Mouse (Mus musculus) hindbrain, embryonic 11.5 days (tissue): Measurements from ENCODE around the gene Cntln. TPM values are rescaled to one million over a fixed set of nuclear protein-coding genes. Genes with fewer than 3 reads are reported as not detected.

Source experiments
- ATAC-seq: fragments of 200-750 bp; cut with Nextera tagmentation; 2 replicates; pipeline ENCODE4 v1.8.0; 2017; ENCODE audit warnings: mild to moderate bottlenecking, moderate TSS enrichment, moderate library complexity; ENCODE audit not compliant: low FRiP score
- DNase-seq: peaks from one replicate; pipeline ENCODE4 v3.0.0-alpha.2; 2015; ENCODE audit warnings: low spot score
- H3K27ac ChIP-seq: fragments of 300-500 bp; sonication (generic); 2 replicates; pipeline ENCODE4 v1.5.1; 2014; ENCODE audit warnings: mild to moderate bottlenecking, low read depth, low read length
- H3K27me3 ChIP-seq: fragments of 300-500 bp; sonication (generic); 2 replicates; pipeline ENCODE4 v1.6.1; 2014; ENCODE audit warnings: mild to moderate bottlenecking, low read length, moderate library complexity, mixed read lengths; ENCODE audit not compliant: control insufficient read depth, insufficient read depth
- H3K36me3 ChIP-seq: fragments of 300-500 bp; sonication (generic); 2 replicates; pipeline ENCODE4 v1.6.1; 2014; ENCODE audit warnings: mild to moderate bottlenecking, low read length, moderate library complexity, mixed read lengths; ENCODE audit not compliant: control insufficient read depth, insufficient read depth
- H3K4me1 ChIP-seq: fragments of 300-500 bp; sonication (generic); replicated peaks from 2 replicates; pipeline ENCODE4 v1.6.1; 2014; ENCODE audit warnings: low read length, mixed read lengths; ENCODE audit not compliant: control insufficient read depth, insufficient read depth
- H3K4me2 ChIP-seq: fragments of 300-500 bp; sonication (generic); replicated peaks from 2 replicates; pipeline ENCODE4 v1.6.1; 2014; ENCODE audit warnings: mild to moderate bottlenecking, low read depth, low read length
- H3K4me3 ChIP-seq: fragments of 300-500 bp; sonication (generic); 2 replicates; pipeline ENCODE4 v1.5.1; 2014; ENCODE audit warnings: low read depth, low read length
- H3K9ac ChIP-seq: fragments of 300-500 bp; sonication (generic); 2 replicates; pipeline ENCODE4 v1.6.1; 2014; ENCODE audit warnings: low read depth, low read length
- H3K9me3 ChIP-seq: fragments of 300-500 bp; sonication (generic); 2 replicates; pipeline ENCODE4 v1.6.1; 2016; ENCODE audit warnings: low read length; ENCODE audit not compliant: control insufficient read depth
- WGBS: fragments of 180-500 bp; shearing (Covaris S2); extraction: QIAGEN DNeasy Blood & Tissue Kit; methylation state at CpG from one replicate; pipeline ENCODE4 v1.1.7; 2014; 5-methylcytosine and 5-hydroxymethylcytosine counted together
- polyA plus RNA-seq: library from polyadenylated mRNA; unstranded; fragments of >200 nt; fragmentation: Nextera tagmentation; extraction: Ambion mirVana; gene quantifications from 2 replicates; pipeline ENCODE4 v1.2.1, GENCODE M21; 2014

Gene Cntln
- polyA plus RNA-seq, 1 experiment from 2014 or later = 11.4 TPM

GRCm38 (mm10) chr4:85162468-85163312 lies 278.6 kb downstream of the Cntln start:
- peak; percentile 80 for ATAC-seq
- Histone ChIP-seq H3K4me3 (no peak overlapping the region), H3K4me1 (no peaks in the 10 kb centered on the region), H3K9ac (0 out of 2 replicates have a peak overlapping the region, but pooled peaks have one; percentile 11), H3K27me3 (no peaks in the 10 kb centered on the region), H3K27ac (no peak overlapping the region), H3K4me2 (no peak overlapping the region; the same call in 1 of the 2 replicates), H3K36me3 (no peaks in the 10 kb centered on the region), H3K9me3 (no peaks in the 10 kb centered on the region)
- WGBS = 27% methylated on average over 27 of the region's 27 CpGs
- peak; percentile 79 for DNase-seq

DNA sequence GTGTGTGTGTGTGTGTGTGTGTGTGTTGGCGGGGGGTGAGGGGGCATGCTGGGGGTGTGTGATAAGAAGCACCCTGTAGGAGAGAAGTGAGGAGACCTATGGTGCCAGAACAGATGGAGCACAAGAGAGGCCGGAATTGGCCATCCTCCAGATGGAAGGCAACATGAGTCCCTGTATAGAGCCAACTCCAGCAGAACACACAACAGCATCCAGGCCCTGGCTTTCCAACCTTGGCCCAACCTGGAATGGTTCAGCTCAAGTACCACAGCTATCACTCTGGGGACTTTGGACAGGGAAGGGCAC lies 279.2 kb downstream of the Cntln start:
- ATAC-seq = 0 out of 2 replicates have a peak, but pooled peaks have one; percentile 14
- WGBS = 88% methylated on average over 2 of the region's 2 CpGs

GRCm38 (mm10) chr4:85168001-85168400 lies 283.9 kb downstream of the Cntln start:
- ATAC-seq (no peak), DNase-seq (no peak)
- Histone ChIP-seq H3K27me3 (no peaks in the 10 kb centered on the region), H3K4me2 (no peak overlapping the region), H3K27ac (no peak overlapping the region), H3K4me3 (no peak overlapping the region), H3K9ac (no peak overlapping the region), H3K9me3 (no peaks in the 10 kb centered on the region), H3K4me1 (no peaks in the 10 kb centered on the region), H3K36me3 (no peaks in the 10 kb centered on the region)
- WGBS = 91% methylated on average over 12 of the region's 12 CpGs

More for the DNA sequence above, 279.2 kb downstream of the Cntln start:
- DNase-seq = no peak
- H3K36me3 ChIP-seq = no peaks in the 10 kb centered on the region
- H3K27ac ChIP-seq = no peak overlapping the region
- no peaks in the 10 kb centered on the region for H3K27me3 ChIP-seq
- H3K9me3 ChIP-seq = no peaks in the 10 kb centered on the region
- no peak overlapping the region for H3K4me3 ChIP-seq
- H3K9ac ChIP-seq = no peak overlapping the region
- H3K4me1 ChIP-seq = no peaks in the 10 kb centered on the region
- H3K4me2 ChIP-seq = no peak overlapping the region

DNA sequence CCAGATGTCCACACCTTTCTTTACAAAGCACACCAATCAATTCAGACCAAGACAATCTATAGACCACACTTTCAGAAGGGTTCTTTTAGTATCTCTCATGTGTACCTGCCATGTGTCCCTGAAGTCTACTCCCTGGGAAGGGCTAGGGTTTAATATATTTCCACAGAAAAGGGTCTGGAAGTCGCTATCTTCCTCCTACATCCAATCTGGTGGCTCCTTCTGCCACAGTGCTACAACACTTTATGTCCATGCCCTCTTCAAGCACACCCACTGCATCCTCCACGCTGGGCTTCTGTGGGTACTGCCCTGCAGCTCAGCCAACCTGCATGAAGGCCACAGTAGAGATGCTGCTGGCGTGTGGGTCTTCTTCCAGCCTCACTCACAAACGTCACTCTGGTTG lies 291.4 kb downstream of the Cntln start:
- no peaks in the 10 kb centered on the region for H3K27me3 ChIP-seq
- no peak overlapping the region for H3K4me2 ChIP-seq
- 84% methylated on average over 4 of the region's 4 CpGs for WGBS
- no peak for DNase-seq
- no peak overlapping the region for H3K4me3 ChIP-seq
- ATAC-seq = no peak
- H3K36me3 ChIP-seq = no peaks in the 10 kb centered on the region
- no peaks in the 10 kb centered on the region for H3K9me3 ChIP-seq
- H3K27ac ChIP-seq = no peak overlapping the region
- H3K9ac ChIP-seq = no peak overlapping the region
- no peaks in the 10 kb centered on the region for H3K4me1 ChIP-seq

- DNase-seq = no peak
- no peaks in the 10 kb centered on the region for H3K9me3 ChIP-seq
- H3K27ac ChIP-seq = no peak overlapping the region
- H3K36me3 ChIP-seq = no peaks in the 10 kb centered on the region
- H3K4me2 ChIP-seq = no peak overlapping the region
- H3K4me3 ChIP-seq = no peak overlapping the region
- 89% methylated on average over 9 of the region's 9 CpGs for WGBS
- H3K9ac ChIP-seq = no peak overlapping the region
- no peaks in the 10 kb centered on the region for H3K4me1 ChIP-seq
- ATAC-seq = no peak
- no peaks in the 10 kb centered on the region for H3K27me3 ChIP-seq
These were observed 294.4 kb downstream of the Cntln start for GRCm38 (mm10) chr4:85178394-85179051.

Other genes with a start within 250 kb of the Cntln start
- gene Bnc2, start 209.0 kb upstream of the Cntln start, polyA plus RNA-seq = 11.7 and 16.1 TPM in 2 replicates